9 mouse cellular contexts compared by ENCODE assay signal in the genomic region with DNA sequence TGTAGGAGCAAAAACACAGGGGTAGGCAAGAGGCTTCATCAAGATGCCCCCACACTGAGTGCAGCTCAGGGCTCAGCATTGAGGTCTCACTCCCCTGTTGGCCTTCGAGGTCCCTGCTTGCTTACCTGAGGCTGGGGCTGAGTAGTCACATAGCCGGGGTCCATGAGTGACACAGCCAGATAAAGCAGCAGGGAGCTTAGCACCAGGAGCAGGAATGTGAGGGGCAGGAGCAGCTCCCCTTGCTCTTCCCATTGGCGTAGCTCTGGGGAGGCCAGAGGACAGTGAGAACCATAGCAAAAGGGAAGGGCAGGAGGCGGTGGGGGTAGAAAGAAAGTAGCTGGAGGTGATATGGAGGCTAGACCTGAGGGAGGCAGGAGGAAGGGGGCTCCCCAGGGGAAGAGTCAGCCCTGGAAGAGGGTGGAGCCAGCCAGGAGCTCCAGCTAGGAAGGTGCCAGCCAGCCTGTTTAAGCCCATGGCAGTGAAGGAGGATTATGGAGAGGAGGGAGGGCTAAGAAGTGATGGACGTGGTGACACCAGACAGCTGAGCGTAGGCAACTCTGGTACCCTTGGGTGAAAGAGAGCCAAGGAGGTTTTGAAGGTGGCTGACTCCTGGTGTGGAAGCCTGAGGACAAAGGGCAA. TPM values are rescaled to one million over a fixed set of nuclear protein-coding genes. Genes with fewer than 3 reads are reported as not detected.
DNase-seq lines count a peak whose midpoint lies in the region; ATAC-seq and TF ChIP-seq lines count a peak whose summit lies in the region.
"Had no signal": no experiment of that assay in that cellular context is flagged by ENCODE, and none has a peak within 500 bp of the region (broad histone marks: within the 10 kb centered on the region; RNA-seq: fewer than 3 reads in every experiment).

No protein-coding gene starts in this region.

- H3K4me2 ChIP-seq in forebrain, embryonic 14.5 days (ENCODE audit: low read length): peak overlapping the region; percentile 75
- peak overlapping the region; percentile 80 for H3K4me2 ChIP-seq in limb, embryonic 13.5 days (replicated peaks)
- peak overlapping the region; percentile 84 for H3K4me2 ChIP-seq in stomach, embryonic 14.5 days (replicated peaks; ENCODE audit: low read depth, low read length)

- ATAC-seq in forebrain, embryonic 14.5 days: no peak
- ATAC-seq in limb, embryonic 13.5 days (ENCODE audit: low FRiP score, low read depth): no peak
- ATAC-seq in stomach, embryonic 14.5 days (ENCODE audit: insufficient number of reproducible peaks, insufficient read depth, low FRiP score, low read depth): no peak

- WGBS in forebrain, embryonic 14.5 days: 49% methylated on average over 6 of the region's 6 CpGs
- WGBS in limb, embryonic 13.5 days: 56% methylated on average over 6 of the region's 6 CpGs
- WGBS in stomach, embryonic 14.5 days: 47% methylated on average over 6 of the region's 6 CpGs

- no peak for TF ChIP-seq CTCF in layer of hippocampus, adult 2 months (conservative IDR thresholded peaks at IDR 0.05)

- no peaks in the 10 kb centered on the region for H3K27me3 ChIP-seq in forebrain, embryonic 14.5 days (replicated peaks; ENCODE audit: control insufficient read depth, insufficient read depth, low read length)
- H3K27me3 ChIP-seq in limb, embryonic 13.5 days: no peaks in the 10 kb centered on the region
- H3K27me3 ChIP-seq in stomach, embryonic 14.5 days (ENCODE audit: control insufficient read depth, insufficient read depth, low read length): no peaks in the 10 kb centered on the region

- H3K9ac ChIP-seq in forebrain, embryonic 14.5 days (ENCODE audit: low read length): peak overlapping the region; percentile 72; the same call in 1 of the 2 replicates
- H3K9ac ChIP-seq in limb, embryonic 13.5 days: peak overlapping the region; percentile 69
- H3K9ac ChIP-seq in stomach, embryonic 14.5 days (replicated peaks; ENCODE audit: low read depth, low read length): no peak overlapping the region

- no peaks in the 10 kb centered on the region for H3K9me3 ChIP-seq in forebrain, embryonic 14.5 days (replicated peaks; ENCODE audit: control insufficient read depth, low read length)
- no peaks in the 10 kb centered on the region for H3K9me3 ChIP-seq in limb, embryonic 13.5 days
- no peaks in the 10 kb centered on the region for H3K9me3 ChIP-seq in stomach, embryonic 14.5 days (ENCODE audit: control insufficient read depth, low read depth, low read length)

- peak; percentile 46 for DNase-seq in retina, postnatal 1 day
- no peak for DNase-seq in retina, embryonic 14.5 days (ENCODE audit: low spot score)
- DNase-seq in forebrain, embryonic 14.5 days (ENCODE audit: low spot score): no peak
- no peak for DNase-seq in urinary bladder, postnatal 4 days (ENCODE audit: low spot score in 2 of 2)
- DNase-seq in thymus, postnatal 4 days: no peak
- no peak for DNase-seq in layer of hippocampus, adult 2 months (ENCODE audit: low spot score in 2 of 2)
- DNase-seq: right cerebral cortex, adult 18-20 months had no signal

- H3K36me3 ChIP-seq in forebrain, embryonic 14.5 days (ENCODE audit: control insufficient read depth, insufficient read depth, low read length): peaks cover 16% of the 10 kb centered on the region; the same call in 1 of the 2 replicates
- peaks cover 40% of the 10 kb centered on the region for H3K36me3 ChIP-seq in limb, embryonic 13.5 days
- H3K36me3 ChIP-seq in stomach, embryonic 14.5 days (ENCODE audit: control insufficient read depth, insufficient read depth, low read length): peaks cover 10% of the 10 kb centered on the region; the same call in 1 of the 2 replicates

- H3K4me1 ChIP-seq in forebrain, embryonic 14.5 days (ENCODE audit: control insufficient read depth, insufficient read depth, low read length): peaks cover 8% of the 10 kb centered on the region
- peaks cover 19% of the 10 kb centered on the region for H3K4me1 ChIP-seq in limb, embryonic 13.5 days
- peaks cover 9% of the 10 kb centered on the region; the same call in 1 of the 2 replicates for H3K4me1 ChIP-seq in stomach, embryonic 14.5 days (ENCODE audit: control insufficient read depth, insufficient read depth, low read length)

- peak overlapping the region; percentile 56 for H3K4me3 ChIP-seq in forebrain, embryonic 14.5 days (ENCODE audit: low read depth, low read length)
- peak overlapping the region; percentile 68 for H3K4me3 ChIP-seq in limb, embryonic 13.5 days
- H3K4me3 ChIP-seq in stomach, embryonic 14.5 days (ENCODE audit: low read depth, low read length): peak overlapping the region; percentile 63; the same call in 1 of the 2 replicates
- H3K4me3 ChIP-seq in layer of hippocampus, adult 2 months: no peak overlapping the region; the same call in 1 of the 2 replicates

- no peak overlapping the region for H3K27ac ChIP-seq in forebrain, embryonic 14.5 days (ENCODE audit: low read depth, low read length)
- no peak overlapping the region for H3K27ac ChIP-seq in limb, embryonic 13.5 days
- H3K27ac ChIP-seq in stomach, embryonic 14.5 days (ENCODE audit: low read length): no peak overlapping the region
- H3K27ac ChIP-seq in layer of hippocampus, adult 2 months: no peak overlapping the region

RNA-seq across cellular contexts. Expression of gene Zdhhc12, which starts 1.0 kb away (rescaled TPM):
- 21.6 and 24.1 TPM in 2 replicates for polyA plus RNA-seq in forebrain, embryonic 14.5 days (2014; fragmentation: Nextera tagmentation; extraction: Ambion mirVana)
- 25.3 and 27.9 TPM in 2 replicates for polyA plus RNA-seq in limb, embryonic 13.5 days (2015; fragmentation: Nextera tagmentation; extraction: Ambion mirVana)
- polyA plus RNA-seq in stomach, embryonic 14.5 days (2014; fragmentation: Nextera tagmentation; extraction: Ambion mirVana): 44.1 and 45.2 TPM in 2 replicates
- 1 to 10 TPM; 7.6 to 9.1 TPM for total RNA-seq in layer of hippocampus, adult 2 months (2021)

RNA-seq across cellular contexts. Expression of gene Pkn3, which starts 14.9 kb away (rescaled TPM):
- 2.2 and 2.5 TPM in 2 replicates for polyA plus RNA-seq in forebrain, embryonic 14.5 days (2014; fragmentation: Nextera tagmentation; extraction: Ambion mirVana)
- 8.6 and 10.0 TPM in 2 replicates for polyA plus RNA-seq in limb, embryonic 13.5 days (2015; fragmentation: Nextera tagmentation; extraction: Ambion mirVana)
- 6.3 and 6.9 TPM in 2 replicates for polyA plus RNA-seq in stomach, embryonic 14.5 days (2014; fragmentation: Nextera tagmentation; extraction: Ambion mirVana)
- total RNA-seq in layer of hippocampus, adult 2 months (2021): 1 to 10 TPM; 1.7 to 2.1 TPM

RNA-seq across cellular contexts. Expression of gene Zer1, which starts 32.0 kb away (rescaled TPM):
- 8.4 and 8.9 TPM in 2 replicates for polyA plus RNA-seq in forebrain, embryonic 14.5 days (2014; fragmentation: Nextera tagmentation; extraction: Ambion mirVana)
- 11.2 and 12.5 TPM in 2 replicates for polyA plus RNA-seq in limb, embryonic 13.5 days (2015; fragmentation: Nextera tagmentation; extraction: Ambion mirVana)
- polyA plus RNA-seq in stomach, embryonic 14.5 days (2014; fragmentation: Nextera tagmentation; extraction: Ambion mirVana): 11.3 and 13.6 TPM in 2 replicates
- total RNA-seq in layer of hippocampus, adult 2 months (2021): 100 to 1,000 TPM; 197 to 199 TPM

RNA-seq across cellular contexts. Expression of gene Set, which starts 35.2 kb away (rescaled TPM):
- 379 and 393 TPM in 2 replicates for polyA plus RNA-seq in forebrain, embryonic 14.5 days (2014; fragmentation: Nextera tagmentation; extraction: Ambion mirVana)
- polyA plus RNA-seq in limb, embryonic 13.5 days (2015; fragmentation: Nextera tagmentation; extraction: Ambion mirVana): 514 and 554 TPM in 2 replicates
- 454 and 480 TPM in 2 replicates for polyA plus RNA-seq in stomach, embryonic 14.5 days (2014; fragmentation: Nextera tagmentation; extraction: Ambion mirVana)
- 100 to 1,000 TPM; 171 to 197 TPM for total RNA-seq in layer of hippocampus, adult 2 months (2021)

RNA-seq across cellular contexts. Expression of gene Tbc1d13, which starts 41.1 kb away (rescaled TPM):
- polyA plus RNA-seq in forebrain, embryonic 14.5 days (2014; fragmentation: Nextera tagmentation; extraction: Ambion mirVana): 16.4 and 17.0 TPM in 2 replicates
- 10.1 and 10.7 TPM in 2 replicates for polyA plus RNA-seq in limb, embryonic 13.5 days (2015; fragmentation: Nextera tagmentation; extraction: Ambion mirVana)
- polyA plus RNA-seq in stomach, embryonic 14.5 days (2014; fragmentation: Nextera tagmentation; extraction: Ambion mirVana): 12.0 and 12.4 TPM in 2 replicates
- total RNA-seq in layer of hippocampus, adult 2 months (2021): 10 to 100 TPM; 54.7 to 55.7 TPM
